Mouse (Mus musculus) heart, adult 8-10 months (tissue): ENCODE results near the gene Fdx1l. TPM values are rescaled to one million over a fixed set of nuclear protein-coding genes. Genes with fewer than 3 reads are reported as not detected.

ENCODE experiments used
- DNase-seq: peaks from one replicate; pipeline ENCODE4 v3.0.0; 2022; ENCODE audit warnings: low spot score
- total RNA-seq, 4 experiments: library from RNA; stranded (reverse); gene quantifications; 2 replicates each; pipeline ENCODE4 v1.2.4; 2022

Fdx1l gene
- total RNA-seq: 10 to 100 TPM; 36.4 to 53.0 (median 41.0) TPM

GRCm38 (mm10) chr9:21073044-21073840, at the start of gene Fdx1l, which contains the start of gene Gm49373:
Gene Fdx1l (minus strand): TSS chr9:21073614.
Gene Gm49373 (minus strand): TSS chr9:21073096.
- DNase-seq: peak; percentile 84

- DNase-seq: no peak
Observed at GRCm38 (mm10) chr9:21121483-21121882, 48.1 kb upstream of the Fdx1l start.

GRCm38 (mm10) chr9:21117073-21117472, 43.7 kb upstream of the Fdx1l start:
- DNase-seq: no peak

- no peak for DNase-seq
Observed at GRCm38 (mm10) chr9:21115105-21115504, 41.7 kb upstream of the Fdx1l start.

GRCm38 (mm10) chr9:21114190-21114589, 40.8 kb upstream of the Fdx1l start:
- DNase-seq: no peak

GRCm38 (mm10) chr9:21113751-21114150, 40.3 kb upstream of the Fdx1l start:
- no peak for DNase-seq

- DNase-seq: no peak
Observed at GRCm38 (mm10) chr9:21107607-21108237, 34.3 kb upstream of the Fdx1l start.

- DNase-seq: no peak
Observed at GRCm38 (mm10) chr9:21105760-21106564, 32.5 kb upstream of the Fdx1l start.

- no peak for DNase-seq
Observed at GRCm38 (mm10) chr9:21104814-21105213, 31.4 kb upstream of the Fdx1l start.

GRCm38 (mm10) chr9:21102076-21102475, 28.7 kb upstream of the Fdx1l start:
- no peak for DNase-seq

- DNase-seq: no peak
Observed at GRCm38 (mm10) chr9:21100447-21101161, 27.2 kb upstream of the Fdx1l start.

GRCm38 (mm10) chr9:21097793-21098192, 24.4 kb upstream of the Fdx1l start:
- no peak for DNase-seq

GRCm38 (mm10) chr9:21095958-21096357, 22.5 kb upstream of the Fdx1l start:
- no peak for DNase-seq

GRCm38 (mm10) chr9:21093423-21093822, 20.0 kb upstream of the Fdx1l start:
- DNase-seq: no peak

GRCm38 (mm10) chr9:21091707-21092320, 18.4 kb upstream of the Fdx1l start, which contains the start of the genes Gm38431 and Raver1:
Gene Gm38431 (minus strand): TSS chr9:21091997.
Gene Raver1 (minus strand): TSS chr9:21092008.
- DNase-seq: peak; percentile 98

- DNase-seq: no peak
Observed at GRCm38 (mm10) chr9:21090972-21091706, 17.7 kb upstream of the Fdx1l start.

GRCm38 (mm10) chr9:21090537-21090936, 17.1 kb upstream of the Fdx1l start:
- DNase-seq: no peak

GRCm38 (mm10) chr9:21083324-21083723, 9.9 kb upstream of the Fdx1l start:
- no peak for DNase-seq

GRCm38 (mm10) chr9:21081127-21081526, 7.7 kb upstream of the Fdx1l start:
- no peak for DNase-seq

GRCm38 (mm10) chr9:21075625-21076024, 2.2 kb upstream of the Fdx1l start:
- DNase-seq: no peak
